Mouse (Mus musculus): ENCODE data around the gene Slc12a7. TPM values are rescaled to one million over a fixed set of nuclear protein-coding genes. Genes with fewer than 3 reads are reported as not detected.
A peak's percentile ranks its signal among the peaks of the same experiment; 100 is the strongest.
"Not testable (repeated sequence)": the region's sequence is repeated elsewhere in the genome, so short reads cannot be mapped to it uniquely, and the experiment has no call there.

Gene Slc12a7
- polyA plus RNA-seq, 1 experiment from 2014 or later, result 20.1 TPM

DNA sequence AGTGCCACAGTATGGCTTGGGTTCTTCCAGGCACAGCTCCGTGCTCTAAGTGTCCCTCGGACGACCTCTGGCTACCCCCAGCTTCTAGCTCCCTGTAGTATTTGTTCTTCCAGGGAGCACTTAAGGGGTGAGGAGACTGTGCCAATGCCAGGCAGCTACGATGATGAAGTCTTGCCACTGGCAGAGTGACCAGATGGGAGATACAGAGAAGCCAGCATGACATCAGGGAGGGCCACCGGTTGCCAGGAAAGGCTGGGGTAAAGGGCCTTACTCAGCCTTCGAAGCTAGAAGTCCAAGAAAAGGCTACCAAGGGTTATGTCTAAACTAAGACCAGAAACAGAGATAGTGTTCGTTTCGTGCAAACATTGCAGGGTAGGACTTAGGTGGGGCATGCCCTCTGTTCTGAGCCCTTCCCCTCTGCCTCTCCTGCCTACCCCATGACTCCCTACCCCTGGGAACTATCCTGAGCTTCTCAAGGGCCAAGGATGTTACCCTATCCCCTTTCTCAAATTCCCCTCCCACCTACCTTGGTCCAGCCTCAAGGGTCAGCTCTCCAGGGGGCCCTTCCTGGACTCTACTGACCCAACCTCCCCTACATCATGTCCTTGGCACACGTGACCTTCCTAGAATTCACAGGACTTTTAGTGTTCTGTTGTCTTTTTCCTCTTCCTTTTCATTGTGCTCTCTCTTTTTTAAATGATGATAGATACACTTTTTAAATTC lies 31.6 kb upstream of the Slc12a7 start:
- Histone ChIP-seq H3K4me1 (no peaks in the 10 kb centered on the region), H3K9me3 (replicated peaks) (no peaks in the 10 kb centered on the region), H3K4me3 (no peak overlapping the region), H3K27me3 (0 out of 2 replicates have a peak, but pooled peaks cover 3% of the 10 kb centered on the region), H3K27ac (no peak overlapping the region), H3K4me2 (no peak overlapping the region), H3K36me3 (ENCODE audit: poor library complexity, severe bottlenecking) (no peaks in the 10 kb centered on the region), H3K9ac (no peak overlapping the region)
- 85% methylated on average over 9 of the region's 9 CpGs for WGBS
- ATAC-seq, result no peak

DNA sequence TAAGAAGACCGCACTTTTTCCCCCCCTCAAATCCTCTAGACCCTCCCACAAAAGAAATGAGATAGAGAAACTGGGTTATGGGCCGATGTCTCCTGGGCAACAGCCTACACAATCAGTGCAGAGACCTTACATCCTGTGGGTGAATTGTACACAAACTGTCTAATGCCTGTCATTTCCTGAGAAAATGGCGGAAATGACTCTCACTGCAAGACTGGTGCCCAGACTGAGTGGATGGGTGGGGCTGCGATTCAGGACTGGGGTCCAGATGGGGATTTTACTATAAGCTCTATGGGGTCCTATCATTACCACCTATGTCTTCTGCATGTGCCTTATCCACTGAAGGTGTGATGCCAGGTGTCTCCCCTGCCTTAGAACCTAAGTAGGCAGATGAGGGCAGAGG lies 30.1 kb upstream of the Slc12a7 start:
- no peaks in the 10 kb centered on the region for H3K36me3 ChIP-seq (ENCODE audit: poor library complexity, severe bottlenecking)
- H3K4me2 ChIP-seq, result no peak overlapping the region

DNA sequence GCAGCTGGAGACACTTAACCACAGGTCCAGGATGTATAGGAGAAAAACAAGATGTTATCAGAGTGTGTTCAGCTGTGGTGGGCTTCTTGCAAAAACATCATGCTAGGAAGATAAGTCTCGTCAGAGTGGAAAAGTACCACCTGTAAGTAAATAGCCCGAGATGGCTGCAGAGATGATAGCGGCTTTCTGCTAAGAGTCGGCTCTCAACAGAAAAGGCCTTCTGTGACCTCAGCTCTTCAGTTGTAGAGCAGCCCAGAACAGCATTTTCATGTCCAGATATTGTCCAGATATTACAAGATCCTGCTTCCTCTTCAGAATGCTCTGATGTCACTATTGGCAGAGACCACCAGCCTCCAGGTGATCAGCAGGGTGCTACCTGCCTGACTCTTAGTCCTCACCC lies 29.4 kb upstream of the Slc12a7 start:
- not testable (repeated sequence) for H3K4me2 ChIP-seq; ATAC-seq; H3K27me3 ChIP-seq; H3K9ac ChIP-seq; H3K27ac ChIP-seq; H3K4me1 ChIP-seq; H3K4me3 ChIP-seq; H3K36me3 ChIP-seq (ENCODE audit: poor library complexity, severe bottlenecking); H3K9me3 ChIP-seq (replicated peaks)
- 88% methylated on average over 4 of the region's 4 CpGs for WGBS

More for the DNA sequence above, 30.1 kb upstream of the Slc12a7 start:
- ATAC-seq, result no peak
- Histone ChIP-seq H3K9ac (no peak overlapping the region), H3K27me3 (no peaks in the 10 kb centered on the region), H3K4me3 (no peak overlapping the region), H3K4me1 (no peaks in the 10 kb centered on the region), H3K27ac (no peak overlapping the region), H3K9me3 (replicated peaks) (no peaks in the 10 kb centered on the region)
- WGBS, result 84% methylated on average over 4 of the region's 4 CpGs

DNA sequence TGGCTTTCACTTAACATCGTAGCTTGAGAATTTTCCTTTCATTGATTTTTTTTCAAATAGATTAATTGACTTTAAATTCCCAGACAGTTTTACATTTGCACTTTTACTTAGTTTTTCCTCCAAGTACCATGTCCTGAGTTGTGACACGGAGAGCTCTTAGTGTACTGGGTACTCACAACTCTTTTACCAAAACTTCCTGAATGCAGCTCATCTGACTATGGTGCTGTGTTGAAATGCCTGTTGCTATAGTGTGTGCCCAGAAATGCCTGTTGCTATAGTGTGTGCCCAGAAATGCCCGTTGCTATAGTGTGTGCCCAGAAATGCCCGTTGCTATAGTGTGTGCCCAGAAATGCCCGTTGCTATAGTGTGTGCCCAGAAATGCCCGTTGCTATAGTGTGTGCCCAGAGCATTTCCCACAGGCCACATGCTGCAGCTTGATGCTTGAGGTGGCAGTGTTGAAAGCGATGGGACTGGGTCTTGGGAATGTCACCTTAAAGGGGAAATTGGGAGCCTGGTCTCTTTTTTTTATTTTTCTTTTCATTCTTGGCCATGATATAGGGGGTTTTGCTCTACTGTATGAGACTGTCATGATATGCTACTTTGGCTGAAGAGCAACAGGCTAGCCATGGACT lies 28.1 kb upstream of the Slc12a7 start, which contains the start of gene Slc6a19:
Gene Slc6a19 (minus strand): TSS at position 172 of the 632 bp plus-strand sequence.
- WGBS, result 71% methylated on average over 7 of the region's 7 CpGs
- no peak for ATAC-seq
- Histone ChIP-seq H3K27ac (no peak within 1 kb of the TSS), H3K36me3 (ENCODE audit: poor library complexity, severe bottlenecking) (no peaks in the 10 kb centered on the region), H3K9me3 (replicated peaks) (no peaks in the 10 kb centered on the region), H3K9ac (no peak within 1 kb of the TSS), H3K4me1 (no peaks in the 10 kb centered on the region), H3K4me3 (no peak within 1 kb of the TSS), H3K27me3 (no peaks in the 10 kb centered on the region), H3K4me2 (no peak within 1 kb of the TSS)

DNA sequence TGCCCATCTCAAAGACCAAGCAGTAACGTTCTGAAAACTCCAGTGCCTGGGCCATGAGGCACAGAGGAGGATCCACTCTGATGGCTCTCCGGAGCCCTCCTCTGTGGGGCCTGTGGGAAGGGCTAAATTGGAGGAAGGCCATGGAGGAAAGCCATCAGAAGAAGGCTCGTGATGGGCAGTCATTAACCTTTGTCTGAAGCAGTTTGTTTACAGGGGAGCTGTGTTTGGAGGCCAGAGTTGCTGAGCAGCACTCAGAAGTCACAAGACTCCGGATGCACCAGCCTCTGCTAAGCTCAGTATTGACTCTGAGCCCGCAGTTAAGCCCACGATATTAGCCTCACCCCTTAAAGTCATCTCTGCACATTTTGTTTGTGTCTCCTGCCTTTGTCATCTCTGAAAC lies 23.4 kb upstream of the Slc12a7 start:
- H3K27me3 ChIP-seq, result no peaks in the 10 kb centered on the region
- 76% methylated on average over 6 of the region's 6 CpGs for WGBS
- no peak overlapping the region for H3K4me3 ChIP-seq
- H3K4me1 ChIP-seq, result no peaks in the 10 kb centered on the region
- H3K9me3 ChIP-seq (replicated peaks), result no peaks in the 10 kb centered on the region
- H3K36me3 ChIP-seq (ENCODE audit: poor library complexity, severe bottlenecking), result no peaks in the 10 kb centered on the region
- no peak overlapping the region for H3K4me2 ChIP-seq
- ATAC-seq, result no peak
- no peak overlapping the region for H3K27ac ChIP-seq
- no peak overlapping the region for H3K9ac ChIP-seq

DNA sequence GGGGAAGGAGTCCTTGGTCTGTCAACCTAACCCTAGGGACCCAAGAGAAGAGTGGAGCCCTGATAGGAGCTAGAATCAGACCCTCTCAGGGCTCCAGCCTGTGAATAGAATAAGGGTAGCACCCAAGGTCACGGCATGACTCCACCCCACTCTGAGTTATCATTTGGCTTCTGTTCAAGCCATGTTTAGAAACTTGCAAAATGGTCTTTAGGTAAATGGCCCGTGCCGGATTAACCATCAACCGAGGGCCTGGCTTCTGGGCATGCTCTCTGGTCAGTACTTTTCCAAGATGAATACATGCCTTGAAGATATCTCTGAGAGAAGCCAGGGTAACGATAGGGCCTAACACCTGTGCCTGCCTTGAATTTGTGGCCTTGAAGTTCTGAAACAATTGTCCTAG lies 21.7 kb upstream of the Slc12a7 start:
- H3K4me3 ChIP-seq, result no peak overlapping the region
- WGBS, result 91% methylated on average over 5 of the region's 5 CpGs
- no peaks in the 10 kb centered on the region for H3K9me3 ChIP-seq (replicated peaks)
- ATAC-seq, result no peak
- no peak overlapping the region for H3K9ac ChIP-seq
- no peaks in the 10 kb centered on the region for H3K36me3 ChIP-seq (ENCODE audit: poor library complexity, severe bottlenecking)
- H3K4me1 ChIP-seq, result no peaks in the 10 kb centered on the region
- no peaks in the 10 kb centered on the region for H3K27me3 ChIP-seq
- no peak overlapping the region for H3K4me2 ChIP-seq
- no peak overlapping the region for H3K27ac ChIP-seq

DNA sequence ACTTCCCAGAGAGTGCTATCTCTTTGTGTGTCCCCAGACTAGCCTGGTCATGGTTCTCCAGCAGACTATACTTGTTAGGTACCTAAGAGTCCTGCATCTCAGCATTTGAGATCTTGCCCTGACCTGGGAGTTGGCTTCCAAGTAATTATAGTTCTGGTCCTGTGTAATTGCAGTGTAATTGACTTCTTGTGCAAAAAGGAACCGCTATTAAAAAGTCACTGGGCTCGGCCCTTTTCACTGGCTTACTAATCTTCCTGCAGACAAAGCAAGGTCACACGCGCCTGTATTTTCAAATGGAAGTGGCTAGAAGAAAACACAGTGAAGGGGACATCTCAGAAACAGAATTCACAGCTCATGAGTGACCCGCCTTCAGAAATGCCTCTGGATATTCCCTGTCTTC lies 21.1 kb upstream of the Slc12a7 start:
- 87% methylated on average over 5 of the region's 5 CpGs for WGBS
- no peak overlapping the region for H3K27ac ChIP-seq
- no peaks in the 10 kb centered on the region for H3K27me3 ChIP-seq
- H3K4me1 ChIP-seq, result no peaks in the 10 kb centered on the region
- H3K4me3 ChIP-seq, result no peak overlapping the region
- no peak overlapping the region for H3K4me2 ChIP-seq
- H3K36me3 ChIP-seq (ENCODE audit: poor library complexity, severe bottlenecking), result no peaks in the 10 kb centered on the region
- no peaks in the 10 kb centered on the region for H3K9me3 ChIP-seq (replicated peaks)
- no peak for ATAC-seq
- H3K9ac ChIP-seq, result no peak overlapping the region

DNA sequence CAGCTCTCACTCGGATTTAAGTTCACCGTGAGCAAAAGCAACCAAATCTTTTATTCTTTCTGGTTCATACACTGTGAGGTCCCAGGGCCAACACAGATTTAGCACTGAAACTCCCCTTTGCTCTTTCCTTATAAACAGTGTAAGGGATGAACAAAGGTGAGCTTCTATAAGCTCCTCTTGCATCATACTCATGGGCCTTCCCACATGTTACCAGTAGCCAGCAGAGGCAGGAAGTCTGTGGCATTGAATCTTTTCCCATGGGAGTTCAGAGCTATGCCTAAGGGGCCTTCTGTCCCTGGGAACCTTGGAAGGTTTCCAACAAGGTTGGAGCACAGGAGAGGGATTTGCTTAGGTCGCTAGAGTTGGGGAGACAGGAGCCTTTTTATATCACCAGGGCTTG lies 20.7 kb upstream of the Slc12a7 start:
- Histone ChIP-seq H3K27ac (no peak overlapping the region), H3K4me2 (no peak overlapping the region), H3K27me3 (no peaks in the 10 kb centered on the region), H3K4me1 (no peaks in the 10 kb centered on the region), H3K9me3 (replicated peaks) (no peaks in the 10 kb centered on the region), H3K4me3 (no peak overlapping the region), H3K36me3 (ENCODE audit: poor library complexity, severe bottlenecking) (no peaks in the 10 kb centered on the region), H3K9ac (no peak overlapping the region)
- 71% methylated on average over 3 of the region's 3 CpGs for WGBS
- no peak for ATAC-seq

DNA sequence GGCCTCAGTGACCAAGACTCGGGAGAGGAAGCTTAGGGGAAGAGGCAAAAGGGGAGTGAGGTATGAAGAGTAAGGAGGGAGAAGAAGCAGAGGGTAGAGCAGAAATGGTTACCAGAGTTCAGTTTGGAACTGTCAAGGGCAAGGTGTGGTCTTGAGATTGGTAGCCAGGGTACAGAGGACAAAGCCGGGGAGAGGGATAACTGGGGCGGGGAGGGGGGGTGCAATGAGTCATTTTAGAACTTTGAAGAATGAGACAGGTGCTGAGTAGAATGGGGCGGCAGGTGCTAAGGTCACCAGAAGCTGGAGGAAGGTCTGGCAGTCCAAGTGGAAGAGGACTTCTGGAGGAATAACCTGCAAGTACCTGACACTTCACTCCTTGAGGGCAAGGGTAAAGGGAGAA lies 19.7 kb upstream of the Slc12a7 start:
- Histone ChIP-seq H3K4me1 (no peaks in the 10 kb centered on the region), H3K4me2 (no peak overlapping the region), H3K27me3 (no peaks in the 10 kb centered on the region), H3K27ac (no peak overlapping the region), H3K4me3 (no peak overlapping the region), H3K9me3 (replicated peaks) (no peaks in the 10 kb centered on the region), H3K9ac (no peak overlapping the region), H3K36me3 (ENCODE audit: poor library complexity, severe bottlenecking) (no peaks in the 10 kb centered on the region)
- no peak for ATAC-seq
- WGBS, result 68% methylated on average over 4 of the region's 4 CpGs

DNA sequence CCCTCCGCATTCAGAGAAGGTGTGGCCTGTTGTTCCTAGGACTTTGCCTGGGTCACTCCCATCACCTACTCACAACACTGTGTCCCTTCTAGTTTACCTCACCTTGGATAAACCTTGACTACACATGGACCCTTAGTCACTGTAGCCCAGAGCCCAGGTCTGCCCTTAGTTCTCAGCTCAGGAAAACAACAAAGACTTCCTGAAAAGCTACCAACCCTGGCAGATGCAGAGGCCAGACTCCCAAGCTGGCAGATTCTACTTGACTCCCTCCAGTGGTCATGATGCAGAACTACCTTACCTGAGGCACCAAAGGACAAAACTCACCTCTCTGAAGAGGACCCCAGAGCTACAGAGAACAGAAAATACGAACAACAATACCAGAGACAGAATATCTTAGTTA lies 18.9 kb upstream of the Slc12a7 start:
- no peak overlapping the region for H3K27ac ChIP-seq
- no peak for ATAC-seq
- no peaks in the 10 kb centered on the region for H3K27me3 ChIP-seq
- no peak overlapping the region for H3K4me2 ChIP-seq
- no peaks in the 10 kb centered on the region for H3K9me3 ChIP-seq (replicated peaks)
- H3K4me1 ChIP-seq, result no peaks in the 10 kb centered on the region
- 64% methylated on average over 2 of the region's 2 CpGs for WGBS
- no peaks in the 10 kb centered on the region for H3K36me3 ChIP-seq (ENCODE audit: poor library complexity, severe bottlenecking)
- no peak overlapping the region for H3K4me3 ChIP-seq
- no peak overlapping the region for H3K9ac ChIP-seq

DNA sequence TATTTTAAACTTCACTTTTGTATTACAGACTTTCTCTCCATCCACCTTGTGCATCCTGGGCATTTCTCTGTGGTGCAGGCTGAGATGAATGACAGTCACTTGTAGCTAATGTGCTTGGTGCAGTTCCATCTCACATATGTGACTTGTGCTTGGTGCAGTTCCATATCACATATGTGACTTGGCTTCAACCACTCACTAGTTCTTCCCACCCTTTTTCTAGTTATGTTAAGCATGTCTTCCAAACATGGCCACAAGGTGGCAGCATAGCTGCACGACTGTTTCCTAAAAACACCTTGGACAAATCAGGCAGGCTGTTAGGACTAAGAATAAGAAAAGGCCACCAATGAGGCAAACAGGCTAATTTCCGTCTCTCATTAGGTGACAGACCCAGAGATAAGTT lies 14.7 kb upstream of the Slc12a7 start:
- ATAC-seq, result peak; percentile 92
- Histone ChIP-seq H3K9ac (no peak overlapping the region), H3K27me3 (no peaks in the 10 kb centered on the region), H3K4me2 (no peak overlapping the region), H3K9me3 (replicated peaks) (no peaks in the 10 kb centered on the region), H3K36me3 (ENCODE audit: poor library complexity, severe bottlenecking) (no peaks in the 10 kb centered on the region), H3K4me1 (no peaks in the 10 kb centered on the region), H3K4me3 (no peak overlapping the region), H3K27ac (no peak overlapping the region)
- WGBS, result 2% methylated on average over 2 of the region's 2 CpGs

DNA sequence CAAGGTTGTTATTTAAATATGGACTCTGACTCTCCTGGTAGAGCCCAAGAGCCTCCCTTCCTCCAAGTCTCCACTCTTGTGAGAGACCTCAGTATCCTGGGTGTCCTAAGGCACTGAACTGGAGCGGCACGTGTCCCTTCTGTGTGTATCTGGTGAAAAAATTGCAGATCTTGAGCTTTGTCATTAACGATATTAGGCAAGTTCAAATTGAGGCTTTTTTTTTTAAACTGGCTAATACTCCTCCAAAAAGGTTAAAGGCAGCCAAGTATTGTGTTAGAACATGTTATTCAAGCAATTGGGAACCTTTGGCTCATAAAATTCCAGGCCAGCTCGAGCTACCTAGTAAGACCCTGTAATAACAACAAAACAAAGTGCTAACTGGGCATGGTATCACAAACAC lies 12.7 kb upstream of the Slc12a7 start:
- no peak for ATAC-seq
- no peaks in the 10 kb centered on the region for H3K9me3 ChIP-seq (replicated peaks)

More for the DNA sequence above, 12.7 kb upstream of the Slc12a7 start:
- H3K36me3 ChIP-seq (ENCODE audit: poor library complexity, severe bottlenecking), result no peaks in the 10 kb centered on the region
- H3K4me2 ChIP-seq, result no peak overlapping the region
- no peak overlapping the region for H3K9ac ChIP-seq
- H3K4me3 ChIP-seq, result no peak overlapping the region
- 83% methylated on average over 4 of the region's 4 CpGs for WGBS
- H3K27me3 ChIP-seq, result no peaks in the 10 kb centered on the region
- no peaks in the 10 kb centered on the region for H3K4me1 ChIP-seq
- H3K27ac ChIP-seq, result no peak overlapping the region

Measured in forebrain, embryonic 13.5 days (tissue).